Mouse (Mus musculus) bone marrow macrophage, adult 2 months (primary cell): ENCODE measurements at regions not wholly inside any gene's neighbourhood (a gene's known extent, or its start where the extent isn't known, plus 50 kb on each side); places are given as distances from the start of the nearest gene placed in this dataset.

Experiments
- CTCF ChIP-seq: IDR thresholded peaks from 2 replicates; pipeline ENCODE4 v1.5.1; 2012; ENCODE audit warnings: low read depth, mild to moderate bottlenecking, low read length, moderate library complexity
- POLR2A ChIP-seq: IDR thresholded peaks from 2 replicates; pipeline ENCODE4 v1.6.1; 2012; ENCODE audit warnings: mild to moderate bottlenecking, low read depth, low read length, borderline replicate concordance

GRCm38 (mm10) chr1:76585921-76586320 is 929.0 kb downstream of the Epha4 start:
- TF ChIP-seq CTCF (no peak), POLR2A (no peak)
